Mouse (Mus musculus) E14TG2a.4 (cell line): ENCODE results near the gene Hadhb.

Experiments used
- CTCF ChIP-seq: conservative IDR thresholded peaks from 2 replicates; pipeline ENCODE4 v1.5.1; 2014; ENCODE audit warnings: low read length
- NANOG ChIP-seq: IDR thresholded peaks from 2 replicates; pipeline ENCODE4 v1.6.1; 2014; ENCODE audit warnings: borderline replicate concordance, low read length, mixed read lengths
- POU5F1 ChIP-seq: IDR thresholded peaks from 2 replicates; pipeline ENCODE4 v1.6.1; 2014; ENCODE audit warnings: low read length, borderline replicate concordance

- TF ChIP-seq CTCF (no peak), NANOG (no peak), POU5F1 (no peak)
Measured at GRCm38 (mm10) chr5:30202221-30202620, 47.2 kb downstream of the Hadhb start.
